Mouse (Mus musculus): ENCODE measurements around the gene Sox2.

The Sox2 gene

GRCm38 (mm10) chr3:34646169-34646568, 4.0 kb upstream of the Sox2 start:
- no peak for DNase-seq

DNA sequence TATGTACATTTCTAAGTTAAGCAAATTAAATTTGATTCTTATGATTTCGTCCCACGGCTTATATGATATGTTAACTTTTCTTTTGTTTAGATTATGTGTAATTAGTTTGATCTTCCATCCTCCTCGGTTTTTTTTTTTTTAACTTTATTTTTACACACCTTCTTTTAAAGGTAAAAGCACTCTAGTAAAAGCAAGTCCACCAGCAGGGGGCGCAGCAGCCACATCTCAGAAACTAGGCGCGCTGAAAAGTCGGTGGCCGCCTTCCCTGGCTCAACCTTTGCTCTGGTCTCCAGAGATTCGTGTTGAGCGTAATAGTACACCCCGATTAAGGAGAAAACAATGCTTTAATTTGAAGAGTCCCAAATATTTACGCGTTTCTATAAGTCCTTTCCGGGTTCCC, 2.5 kb upstream of the Sox2 start:
- peak; percentile 43 for DNase-seq

GRCm38 (mm10) chr3:34648105-34648832, 1.9 kb upstream of the Sox2 start:
- no peak for DNase-seq

DNA sequence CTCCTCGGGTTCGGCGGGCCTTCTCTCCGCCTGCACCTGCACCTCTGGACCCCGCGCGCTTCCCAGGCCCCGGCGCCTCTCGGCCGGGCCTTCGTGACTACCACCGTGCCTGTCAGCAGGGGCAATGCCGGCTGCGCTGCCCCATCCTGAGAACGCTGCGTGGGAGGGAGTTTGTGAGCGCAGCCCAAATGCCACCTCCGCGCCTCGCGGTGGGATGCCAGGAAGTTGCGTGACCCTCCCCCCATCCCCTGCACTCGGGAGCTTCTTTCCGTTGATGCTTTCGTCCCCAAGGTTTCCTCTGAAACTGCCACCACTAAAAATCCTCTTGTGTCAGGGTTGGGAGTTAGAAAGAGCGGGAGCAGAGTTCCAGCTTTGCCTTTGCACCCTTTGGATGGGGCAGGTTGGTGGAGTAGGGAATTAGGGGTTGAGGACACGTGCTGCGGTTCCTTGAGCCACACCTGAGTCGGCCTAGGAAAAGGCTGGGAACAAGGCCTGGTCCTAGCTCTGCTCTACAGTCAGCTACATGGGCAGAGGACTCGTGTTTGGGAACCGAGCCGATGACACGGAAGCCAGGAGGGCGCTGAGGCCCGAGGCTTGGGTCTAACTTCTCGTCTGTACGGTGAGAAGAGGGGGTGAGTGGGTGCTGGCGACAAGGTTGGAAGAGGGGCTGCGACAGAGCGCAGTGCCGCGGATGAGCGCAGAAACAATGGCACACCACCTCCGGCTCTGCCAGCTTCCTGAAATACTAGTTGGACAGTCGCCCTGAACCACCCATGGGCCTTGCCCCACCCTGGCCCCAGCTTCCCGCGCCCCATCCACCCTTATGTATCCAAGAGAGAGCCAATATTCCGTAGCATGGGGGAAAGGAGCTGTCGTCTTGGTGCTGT, 1.1 kb upstream of the Sox2 start:
- no peak for DNase-seq

GRCm38 (mm10) chr3:34650621-34651361, 586 bp downstream of the Sox2 start:
- no peak for DNase-seq

GRCm38 (mm10) chr3:34651486-34652170, 1.4 kb downstream of the Sox2 start:
- DNase-seq = no peak

- no peak for DNase-seq
These were observed 2.4 kb downstream of the Sox2 start for GRCm38 (mm10) chr3:34652616-34653015.

DNA sequence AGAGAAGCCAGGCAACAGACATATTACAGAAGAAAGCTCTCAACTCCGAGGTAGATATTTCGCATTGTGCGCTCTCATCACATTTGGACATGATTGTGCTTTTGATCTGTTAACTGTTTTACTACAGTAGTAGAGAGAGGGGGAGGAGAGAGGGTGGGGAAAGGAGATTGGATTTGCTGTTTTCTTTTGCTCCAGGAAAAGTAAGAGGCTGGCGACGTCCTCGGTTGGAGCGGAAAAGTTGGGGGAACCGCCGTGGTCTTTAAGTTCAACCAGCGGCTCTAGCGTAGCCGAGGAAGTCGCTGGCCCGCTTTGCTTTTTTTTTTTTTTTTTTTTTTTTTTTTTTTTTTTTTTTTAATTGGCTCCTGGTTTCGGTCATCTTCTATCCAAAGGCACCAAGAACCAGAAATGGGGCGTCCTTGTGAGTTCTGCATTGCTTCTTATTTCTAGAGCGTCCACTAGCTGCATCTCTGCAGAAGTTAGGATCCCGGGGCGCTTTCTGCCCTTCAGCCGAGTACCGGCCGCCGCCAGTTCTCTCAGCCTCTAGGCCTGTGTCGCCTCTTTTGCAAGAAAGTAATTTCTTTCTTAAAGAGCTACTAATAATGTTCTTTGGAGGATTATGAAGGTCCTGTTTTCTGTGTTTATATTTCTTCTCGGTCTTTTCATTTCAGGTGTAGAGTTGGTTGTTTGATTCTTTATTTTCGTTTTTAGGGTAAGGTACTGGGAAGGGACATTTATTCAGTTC, 3.2 kb downstream of the Sox2 start:
- DNase-seq = no peak

GRCm38 (mm10) chr3:34653977-34654500, 3.8 kb downstream of the Sox2 start:
- no peak for DNase-seq

DNA sequence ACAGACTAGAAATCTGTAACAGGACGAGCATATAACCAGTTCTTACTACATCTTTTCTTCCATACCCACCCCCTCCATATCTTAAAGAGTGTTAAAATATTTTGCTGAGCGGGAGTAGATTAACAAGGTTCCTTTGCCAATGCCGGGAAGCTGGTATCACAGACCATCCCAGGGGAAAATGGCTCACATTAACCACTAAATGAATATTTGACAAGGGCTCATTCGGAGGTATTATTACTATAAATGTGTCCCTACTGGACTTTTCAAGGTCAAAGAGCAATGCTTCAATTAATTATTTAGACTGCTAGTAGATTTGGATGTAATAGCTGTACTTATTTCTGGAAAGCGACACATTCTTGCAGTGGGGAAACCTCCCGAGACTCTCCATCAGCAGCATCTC, 4.6 kb downstream of the Sox2 start:
- no peak for DNase-seq

- DNase-seq = no peak
These were observed 5.3 kb downstream of the Sox2 start for GRCm38 (mm10) chr3:34655311-34656075.

DNA sequence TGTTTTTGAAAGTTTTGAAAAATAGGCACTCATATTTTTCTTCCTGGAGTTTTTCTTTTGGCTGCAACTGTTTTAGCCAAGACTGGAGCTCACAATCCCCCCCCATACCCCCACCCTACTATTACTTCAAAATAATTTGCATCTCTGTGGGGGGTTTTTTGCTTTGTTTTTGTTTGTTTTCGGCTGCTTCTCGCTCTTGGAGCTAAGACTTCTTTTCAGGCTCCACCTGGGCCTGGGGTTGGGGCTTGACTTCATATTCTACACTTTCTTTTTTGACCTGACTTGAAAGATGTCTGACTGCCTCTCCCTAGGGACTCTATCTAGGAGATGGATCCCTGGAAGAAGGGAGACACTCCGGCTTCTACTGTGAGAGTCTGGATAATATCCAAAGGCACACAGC, 5.9 kb downstream of the Sox2 start:
- no peak for DNase-seq

DNA sequence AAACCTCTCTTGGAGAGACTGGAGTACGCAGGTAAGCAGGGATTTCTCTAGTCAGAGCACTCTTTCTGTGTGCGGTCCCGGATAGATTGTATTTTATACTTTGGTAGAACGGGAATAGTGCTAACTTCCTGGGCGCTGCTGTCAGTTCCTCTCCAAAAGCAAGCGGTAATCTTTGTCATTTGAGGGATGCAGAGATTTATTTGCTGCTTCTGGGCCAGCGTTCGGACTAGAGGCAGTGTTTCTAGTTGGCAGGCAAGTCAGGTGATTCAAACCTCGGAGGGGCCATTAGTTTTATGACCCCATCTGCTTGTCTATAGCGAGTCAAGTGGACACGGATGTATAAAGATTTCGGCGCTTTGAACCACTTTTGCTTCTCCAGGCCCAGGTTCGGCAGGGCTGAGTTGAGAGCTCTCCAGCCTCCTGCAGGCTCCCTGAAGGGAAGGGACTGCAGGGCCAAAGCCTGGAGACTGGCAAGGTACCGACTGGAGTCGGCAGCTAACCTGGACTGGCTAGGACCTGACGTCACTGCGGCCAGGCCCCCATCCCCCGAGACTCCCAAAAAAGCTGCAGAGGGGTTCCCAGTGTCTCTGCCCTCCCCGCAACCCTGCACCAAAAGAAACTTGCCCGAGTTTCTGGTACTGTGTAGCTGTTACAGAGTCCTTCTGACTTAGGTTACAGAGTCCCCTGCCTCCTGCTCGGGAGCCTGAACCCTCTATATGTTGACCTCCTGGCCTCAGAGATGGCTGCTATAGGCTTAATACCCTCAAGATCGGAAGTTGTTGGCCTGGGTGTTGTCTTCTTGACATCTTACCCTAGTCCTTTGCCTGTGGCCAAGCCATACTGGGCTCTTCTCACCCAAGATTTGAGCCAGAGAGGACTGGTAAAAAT, 6.9 kb downstream of the Sox2 start:
- no peak for DNase-seq

GRCm38 (mm10) chr3:34657701-34658090, 7.5 kb downstream of the Sox2 start:
- DNase-seq = no peak

DNA sequence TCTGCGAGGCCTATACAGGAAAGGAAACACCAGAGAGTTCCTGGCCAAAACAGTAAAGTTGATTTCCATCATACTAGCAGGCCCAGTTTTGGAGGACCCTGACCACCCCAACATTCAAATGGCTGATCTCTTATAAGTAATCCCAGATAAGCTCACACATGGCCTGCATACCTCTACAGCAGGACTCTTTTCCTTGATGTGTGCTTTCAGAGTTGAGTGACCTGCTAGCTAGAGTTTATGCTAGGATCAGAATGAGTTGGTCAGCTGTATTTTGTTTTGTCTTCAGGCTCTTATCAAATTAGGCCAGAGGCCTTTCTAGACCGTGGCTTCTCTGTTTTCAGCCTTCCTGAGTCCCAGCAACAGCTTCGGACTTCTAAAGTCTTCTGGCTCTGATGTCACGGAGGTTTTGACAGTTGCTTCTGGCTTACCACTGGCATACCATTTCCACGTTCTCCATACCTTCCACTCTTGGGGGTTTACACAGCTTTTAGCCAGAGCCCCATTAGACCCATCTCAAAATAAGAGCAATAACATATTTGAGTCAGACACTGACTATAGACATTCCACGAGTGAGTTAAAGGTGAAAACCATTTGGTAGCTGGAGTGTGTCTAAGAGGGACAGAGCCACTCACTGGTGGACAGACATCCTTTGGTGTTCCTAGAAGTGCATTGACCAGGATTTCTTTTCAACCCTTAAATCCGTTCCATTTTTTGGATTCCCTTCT, 8.2 kb downstream of the Sox2 start:
- DNase-seq = no peak

GRCm38 (mm10) chr3:34658966-34659535, 8.8 kb downstream of the Sox2 start:
- no peak for DNase-seq

GRCm38 (mm10) chr3:34659861-34660260, 9.7 kb downstream of the Sox2 start:
- DNase-seq = no peak

DNA sequence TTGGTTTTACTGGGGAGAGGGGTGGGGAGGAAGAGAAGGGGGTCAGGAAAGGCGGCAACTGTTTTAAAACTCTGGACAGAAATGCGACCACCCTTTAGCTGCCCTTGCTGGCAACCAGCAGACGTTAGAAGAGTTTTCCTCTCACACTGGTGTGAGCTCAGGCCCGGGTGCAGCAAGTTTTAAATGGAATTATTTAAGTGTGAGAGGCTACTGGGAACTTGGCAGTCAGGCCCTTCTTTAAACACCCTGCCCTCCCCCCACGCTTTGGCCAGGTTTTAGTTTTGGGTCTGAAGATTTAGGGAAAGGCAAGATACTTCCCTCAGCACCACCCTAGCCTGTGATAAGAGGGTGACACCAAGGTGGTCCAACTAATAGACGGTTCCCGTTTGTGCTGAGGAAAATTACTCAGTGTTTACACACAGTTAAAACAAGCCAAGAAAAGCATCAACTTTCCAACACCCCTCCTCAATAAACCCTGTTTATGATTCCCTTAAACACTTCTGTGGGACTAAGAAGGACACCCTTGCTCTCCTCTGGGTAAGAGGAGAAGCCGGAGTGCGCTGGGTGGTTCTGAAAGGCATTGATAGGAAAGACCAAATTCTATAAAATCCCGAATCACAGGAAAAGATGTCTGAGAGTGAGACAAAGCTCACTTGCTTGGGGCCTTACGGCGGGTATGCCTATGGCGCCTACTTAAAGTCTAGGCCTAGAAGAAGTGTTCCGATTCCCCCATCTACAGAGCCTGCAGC, 10.5 kb downstream of the Sox2 start:
- no peak for DNase-seq

Measured in cerebellum, adult 9-10 months (tissue).